Mouse (Mus musculus): ENCODE data around the gene Ifit1. TPM values are rescaled to one million over a fixed set of nuclear protein-coding genes. Genes with fewer than 3 reads are reported as not detected.
"Not testable (repeated sequence)": the region's sequence is repeated elsewhere in the genome, so short reads cannot be mapped to it uniquely, and the experiment has no call there.

Gene Ifit1
- total RNA-seq (2017) = 5.9 and 15.4 TPM in 2 replicates

DNA sequence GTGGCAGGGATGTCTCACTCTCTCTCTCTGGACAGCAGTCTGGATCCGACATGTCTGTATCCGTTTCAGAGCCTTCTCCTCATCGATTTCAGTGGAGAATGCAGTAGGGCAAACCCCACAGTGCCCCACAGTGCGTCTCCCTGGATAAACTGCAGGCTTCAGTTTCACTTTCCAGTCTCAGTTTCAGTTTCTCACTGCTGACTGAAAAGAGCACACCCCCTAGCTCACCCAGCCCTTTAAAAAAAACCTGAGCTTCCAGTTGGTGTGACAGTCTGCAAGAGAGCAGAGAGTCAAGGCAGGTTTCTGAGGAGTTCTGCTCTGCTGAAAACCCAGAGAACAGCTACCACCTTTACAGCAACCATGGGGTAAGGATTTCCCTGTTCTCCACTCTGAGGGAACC, at the start of gene Ifit1, which contains the start of gene Ifit1bl2:
Gene Ifit1, plus strand, starts transcription at position 249 of the 400 bp plus-strand sequence.
Gene Ifit1bl2, minus strand, starts transcription at position 121 of the 400 bp plus-strand sequence.
- ATAC-seq (replicated peaks in 1 of 2; ENCODE audit: insufficient read depth in 1 of 2, low FRiP score in 2 of 2, low TSS enrichment in 1 of 2, low read depth in 1 of 2, poor library complexity in 2 of 2, severe bottlenecking in 2 of 2) = peak; percentile 92 to 93

DNA sequence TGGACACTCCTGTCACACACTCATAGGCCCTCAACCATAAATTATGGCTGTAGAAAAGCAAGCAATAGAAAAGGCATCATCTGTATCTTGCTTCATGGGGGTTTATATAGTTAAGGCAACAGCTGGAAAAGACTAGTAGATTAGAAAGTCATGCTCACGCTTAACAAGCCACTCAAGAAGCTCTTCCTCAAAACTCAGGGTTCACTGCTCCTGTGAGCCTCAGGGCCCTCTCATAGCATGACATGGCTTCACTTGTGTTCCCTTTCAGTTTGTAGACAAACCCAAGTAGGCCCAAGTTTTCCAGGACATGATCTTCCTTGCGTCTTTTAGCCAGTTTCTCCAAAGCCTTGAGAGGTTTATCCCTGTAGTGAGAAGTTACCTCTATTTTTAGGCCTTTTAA, 47.2 kb upstream of the Ifit1 start:
- no peak for ATAC-seq (replicated peaks in 1 of 2; ENCODE audit: insufficient read depth in 1 of 2, low FRiP score in 2 of 2, low TSS enrichment in 1 of 2, low read depth in 1 of 2, poor library complexity in 2 of 2, severe bottlenecking in 2 of 2)

DNA sequence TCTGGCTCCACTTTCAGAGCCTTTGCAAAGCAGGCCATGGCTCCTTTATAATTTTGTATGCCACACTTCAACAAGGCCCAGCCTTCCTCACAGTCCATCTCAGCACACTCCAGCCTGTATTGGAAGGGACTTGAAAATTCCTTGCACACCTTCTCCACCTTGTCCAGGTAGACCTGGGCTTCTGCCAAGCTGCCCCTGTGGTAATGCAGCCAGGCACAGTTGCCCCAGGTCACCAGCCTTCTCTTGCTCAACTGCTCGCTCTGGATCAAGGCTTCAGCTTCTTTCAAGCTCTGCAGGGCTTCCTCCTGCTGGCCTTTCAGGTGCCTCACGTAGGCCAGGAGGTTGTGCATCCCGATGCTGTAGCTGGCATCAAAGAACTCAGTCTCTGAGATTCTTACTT, 46.1 kb upstream of the Ifit1 start:
- not testable (repeated sequence) for ATAC-seq (replicated peaks in 1 of 2; ENCODE audit: insufficient read depth in 1 of 2, low FRiP score in 2 of 2, low TSS enrichment in 1 of 2, low read depth in 1 of 2, poor library complexity in 2 of 2, severe bottlenecking in 2 of 2)

DNA sequence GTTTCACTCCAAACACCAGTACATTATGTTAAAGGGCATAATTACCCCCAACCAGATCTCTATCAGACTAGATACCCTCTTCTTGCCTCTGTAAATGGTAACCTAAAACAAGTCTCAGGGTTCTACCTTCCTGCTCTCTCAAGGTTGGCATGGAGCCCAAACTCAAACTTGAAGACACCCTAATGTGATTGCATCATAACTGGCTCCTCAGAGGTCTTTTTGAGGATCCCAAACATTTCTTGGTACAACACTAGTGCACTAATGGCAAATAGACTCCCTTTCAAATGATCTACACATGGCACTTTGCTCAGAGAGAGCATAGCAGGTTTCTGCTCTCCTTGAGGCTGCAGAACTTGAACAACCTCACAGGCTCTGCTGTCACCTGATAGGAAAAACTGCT, 43.9 kb upstream of the Ifit1 start:
- no peak for ATAC-seq (replicated peaks in 1 of 2; ENCODE audit: insufficient read depth in 1 of 2, low FRiP score in 2 of 2, low TSS enrichment in 1 of 2, low read depth in 1 of 2, poor library complexity in 2 of 2, severe bottlenecking in 2 of 2)

DNA sequence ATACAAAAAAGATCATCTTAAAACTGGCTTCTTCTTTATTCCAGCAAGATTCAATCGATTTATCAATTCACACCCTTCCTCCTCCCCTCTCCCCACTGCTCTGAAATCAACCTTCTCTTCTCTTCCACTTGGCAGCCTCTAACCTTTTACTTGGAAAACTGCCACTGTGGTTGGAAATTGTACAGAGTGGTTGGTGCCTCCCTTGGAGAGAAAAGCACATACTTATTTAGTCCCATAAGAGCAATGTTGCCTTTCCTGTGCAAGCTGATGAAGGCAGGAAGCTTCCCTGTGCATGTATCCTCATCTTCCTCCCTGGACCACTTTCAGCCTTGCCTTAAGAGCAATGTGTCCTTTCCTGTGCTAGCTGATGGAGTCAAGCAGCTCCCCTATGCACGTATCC, 42.3 kb upstream of the Ifit1 start:
- peak; percentile 44 to 58; a peak in 2 of 4 replicates for ATAC-seq (replicated peaks in 1 of 2; ENCODE audit: insufficient read depth in 1 of 2, low FRiP score in 2 of 2, low TSS enrichment in 1 of 2, low read depth in 1 of 2, poor library complexity in 2 of 2, severe bottlenecking in 2 of 2)

DNA sequence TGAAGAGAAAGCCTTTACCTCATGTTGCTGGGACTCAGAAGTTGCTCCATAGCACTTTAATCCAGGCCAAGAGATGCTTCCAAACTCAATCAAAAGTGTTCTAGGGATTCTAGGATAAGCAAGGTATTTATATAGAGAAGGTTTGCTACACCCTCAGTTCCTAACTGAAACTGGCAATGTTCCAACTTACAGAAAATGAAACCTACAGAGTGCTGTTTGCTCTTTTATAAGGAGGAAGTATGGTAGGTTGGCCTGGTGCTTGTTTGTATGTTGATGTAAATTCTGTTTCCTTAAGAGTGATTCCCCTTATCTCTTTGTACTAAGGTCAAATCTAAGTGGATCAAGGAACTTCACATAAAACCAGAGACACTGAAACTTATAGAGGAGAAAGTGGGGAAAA, 41.4 kb upstream of the Ifit1 start:
- peak in 1 of 2 experiments; percentile 24; a peak in 1 of 4 replicates for ATAC-seq (replicated peaks in 1 of 2; ENCODE audit: insufficient read depth in 1 of 2, low FRiP score in 2 of 2, low TSS enrichment in 1 of 2, low read depth in 1 of 2, poor library complexity in 2 of 2, severe bottlenecking in 2 of 2)

DNA sequence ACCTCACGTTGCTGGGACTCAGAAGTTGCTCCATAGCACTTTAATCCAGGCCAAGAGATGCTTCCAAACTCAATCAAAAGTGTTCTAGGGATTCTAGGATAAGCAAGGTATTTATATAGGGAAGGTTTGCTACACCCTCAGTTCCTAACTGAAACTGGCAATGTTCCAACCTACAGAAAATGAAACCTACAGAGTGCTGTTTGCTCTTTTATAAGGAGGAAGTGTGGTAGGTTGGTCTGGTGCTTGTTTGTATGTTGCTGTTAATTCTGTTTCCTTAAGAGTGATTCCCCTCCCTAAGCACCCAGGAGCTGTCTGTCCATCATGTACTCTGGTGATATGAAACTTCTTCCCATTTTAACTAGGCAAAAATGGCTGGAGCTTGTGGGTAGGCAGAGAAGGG, 38.8 kb upstream of the Ifit1 start, which contains the start of gene Ifit1bl1:
Gene Ifit1bl1, minus strand, starts transcription at position 69 of the 400 bp plus-strand sequence.
- peak; percentile 31 to 48; a peak in 1 of 4 replicates for ATAC-seq (replicated peaks in 1 of 2; ENCODE audit: insufficient read depth in 1 of 2, low FRiP score in 2 of 2, low TSS enrichment in 1 of 2, low read depth in 1 of 2, poor library complexity in 2 of 2, severe bottlenecking in 2 of 2)

DNA sequence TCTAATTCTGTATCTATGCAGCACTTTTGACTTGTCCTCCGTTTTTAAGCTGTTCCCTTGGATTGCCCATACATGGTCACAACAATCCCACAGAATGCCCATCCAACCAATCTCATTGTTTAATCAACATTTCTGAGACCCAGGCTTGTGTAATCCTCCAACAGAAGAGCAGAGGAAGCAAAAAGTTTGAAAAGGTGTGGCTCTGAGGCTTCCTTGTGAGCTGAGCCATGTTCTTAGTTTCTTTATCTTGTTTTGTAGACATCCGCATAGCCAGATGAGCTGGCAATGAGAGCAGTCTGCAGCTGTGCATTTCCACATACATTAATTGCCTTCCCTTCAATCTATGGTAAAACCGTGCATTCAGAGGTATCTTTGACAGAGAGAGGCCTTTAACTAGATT, 35.2 kb upstream of the Ifit1 start:
- ATAC-seq (replicated peaks in 1 of 2; ENCODE audit: insufficient read depth in 1 of 2, low FRiP score in 2 of 2, low TSS enrichment in 1 of 2, low read depth in 1 of 2, poor library complexity in 2 of 2, severe bottlenecking in 2 of 2) = no peak

DNA sequence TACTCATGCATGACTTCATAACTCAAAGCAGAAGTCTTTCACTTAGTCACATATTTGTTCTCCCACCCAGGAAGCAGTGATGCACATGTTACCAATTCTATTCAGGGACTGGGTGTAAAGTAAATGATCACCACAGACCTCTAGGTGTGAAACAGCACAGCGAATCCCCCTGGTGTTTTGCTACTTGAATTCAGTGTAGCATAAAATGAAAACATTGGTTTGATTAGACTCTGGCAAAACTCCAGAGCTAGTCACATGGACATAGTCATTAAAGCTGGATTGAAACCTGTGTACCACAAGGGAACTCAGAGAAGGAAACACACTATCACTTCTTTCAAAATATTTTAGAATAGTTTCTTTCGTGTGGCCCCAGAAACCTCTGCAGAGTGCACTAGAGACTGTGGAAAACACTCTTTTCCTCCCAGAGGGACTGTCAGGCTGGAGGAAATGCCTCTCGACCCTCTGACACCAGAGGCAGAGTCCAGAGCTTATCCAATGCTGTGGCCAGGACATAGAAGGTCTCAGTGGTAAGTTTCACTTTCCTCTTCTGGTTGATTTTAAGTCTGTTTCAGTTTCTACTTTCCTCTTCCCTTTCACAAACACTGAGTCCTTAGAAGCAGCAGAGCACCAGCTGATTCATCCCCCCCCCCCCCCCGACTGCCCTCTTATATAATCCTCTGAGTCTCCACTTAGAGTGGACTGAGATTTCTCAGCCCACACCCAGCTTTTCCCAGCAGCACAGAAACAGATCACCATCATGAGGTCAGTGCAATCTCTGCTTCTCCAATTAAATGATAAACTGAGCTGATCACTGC, 33.2 kb upstream of the Ifit1 start, which contains the start of gene Ifit3b:
Gene Ifit3b, plus strand, starts transcription at position 734 of the 815 bp plus-strand sequence.
- ATAC-seq (replicated peaks in 1 of 2; ENCODE audit: insufficient read depth in 1 of 2, low FRiP score in 2 of 2, low TSS enrichment in 1 of 2, low read depth in 1 of 2, poor library complexity in 2 of 2, severe bottlenecking in 2 of 2) = peak; percentile 86 to 89

DNA sequence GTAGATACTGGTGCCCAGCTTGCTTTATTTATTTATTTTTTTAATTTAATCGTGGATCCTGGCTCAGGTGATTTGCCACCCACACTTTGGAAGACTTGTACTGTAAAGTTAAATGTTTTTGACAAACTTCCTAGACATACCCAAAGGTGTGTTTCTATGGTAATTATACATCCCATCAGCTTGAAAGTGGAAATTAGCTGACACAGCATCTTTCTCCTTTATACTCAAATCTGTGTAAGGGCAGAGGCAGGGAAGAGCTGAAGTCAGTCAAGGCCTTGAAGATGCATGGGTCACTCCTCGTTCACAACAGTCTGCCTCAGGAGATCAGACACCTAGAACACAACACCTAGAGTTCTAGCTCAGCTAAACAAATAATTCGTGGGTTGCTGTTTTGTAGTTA, 30.6 kb upstream of the Ifit1 start:
- not testable (repeated sequence) for ATAC-seq (replicated peaks in 1 of 2; ENCODE audit: insufficient read depth in 1 of 2, low FRiP score in 2 of 2, low TSS enrichment in 1 of 2, low read depth in 1 of 2, poor library complexity in 2 of 2, severe bottlenecking in 2 of 2)

DNA sequence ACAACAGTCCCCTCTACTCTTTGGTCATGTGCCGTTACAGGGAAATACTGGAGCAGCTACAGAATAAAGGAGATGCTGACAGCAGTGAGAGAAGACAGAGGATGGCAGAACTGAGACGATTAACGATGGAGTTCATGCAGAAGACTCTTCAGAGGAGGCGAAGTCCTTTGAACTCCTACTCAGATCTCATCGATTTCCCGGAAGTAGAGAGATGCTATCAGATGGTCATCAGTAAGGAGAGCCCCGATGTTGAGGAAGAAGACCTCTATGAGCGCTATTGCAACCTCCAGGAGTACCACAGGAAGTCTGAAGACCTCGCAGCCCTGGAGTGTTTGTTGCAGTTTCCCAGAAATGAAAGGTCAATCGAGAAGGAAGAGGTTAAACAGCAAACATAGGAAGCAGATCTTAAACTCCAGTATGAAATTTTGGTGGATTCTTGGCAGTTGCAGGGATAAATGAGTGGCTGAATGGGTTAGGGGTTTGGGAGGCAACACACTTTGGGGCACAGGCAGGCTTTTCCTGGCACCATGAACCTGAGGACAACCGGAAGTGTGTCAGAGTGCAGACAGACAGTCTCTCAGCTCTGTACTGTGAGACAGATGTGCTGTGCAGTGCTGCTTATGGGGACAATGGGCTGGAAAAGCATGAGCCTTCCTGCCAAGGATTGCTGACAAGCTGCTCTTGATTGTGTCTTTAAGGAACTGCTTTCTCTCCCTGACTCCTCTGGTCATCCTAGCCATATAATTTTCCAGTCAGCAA, 28.2 kb upstream of the Ifit1 start:
- not testable (repeated sequence) for ATAC-seq (replicated peaks in 1 of 2; ENCODE audit: insufficient read depth in 1 of 2, low FRiP score in 2 of 2, low TSS enrichment in 1 of 2, low read depth in 1 of 2, poor library complexity in 2 of 2, severe bottlenecking in 2 of 2)

DNA sequence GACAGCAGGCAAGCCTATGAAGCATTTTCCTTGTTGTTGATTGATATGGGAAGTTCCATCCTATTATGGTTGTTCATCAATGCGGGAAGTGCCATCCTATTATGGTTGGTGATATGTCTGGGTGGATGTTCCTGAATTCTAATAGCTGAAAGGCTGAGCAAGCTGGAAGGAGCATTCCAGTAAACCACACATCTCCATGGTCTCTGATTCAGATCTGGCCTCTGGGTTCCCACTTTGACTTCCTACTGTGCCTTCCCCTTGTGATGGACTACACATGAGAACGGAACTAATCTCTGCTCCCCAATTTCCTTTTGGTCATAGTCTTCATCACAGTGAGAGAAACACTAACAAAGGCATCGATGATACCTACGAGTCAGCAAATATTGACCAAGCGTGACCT, 19.8 kb upstream of the Ifit1 start:
- ATAC-seq (replicated peaks in 1 of 2; ENCODE audit: insufficient read depth in 1 of 2, low FRiP score in 2 of 2, low TSS enrichment in 1 of 2, low read depth in 1 of 2, poor library complexity in 2 of 2, severe bottlenecking in 2 of 2) = no peak

DNA sequence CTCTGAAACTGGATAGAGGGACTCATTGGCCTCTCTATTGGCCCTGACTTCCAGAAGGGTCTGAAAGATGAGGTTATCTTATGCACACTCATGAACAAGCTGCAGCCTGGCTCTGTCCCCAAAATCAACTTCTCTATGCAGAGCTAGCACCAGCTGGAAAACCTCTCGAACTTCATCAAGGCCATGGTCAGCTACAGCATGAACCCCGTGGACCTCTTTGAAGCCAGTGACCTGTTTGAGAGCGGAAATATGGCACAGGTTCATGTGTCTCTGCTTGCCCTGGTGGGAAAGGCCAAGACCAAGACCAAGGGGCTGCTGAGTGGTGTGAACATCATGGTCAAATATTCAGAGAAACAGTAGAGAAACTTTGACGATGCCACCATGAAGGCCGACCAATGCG, 16.9 kb upstream of the Ifit1 start:
- ATAC-seq (replicated peaks in 1 of 2; ENCODE audit: insufficient read depth in 1 of 2, low FRiP score in 2 of 2, low TSS enrichment in 1 of 2, low read depth in 1 of 2, poor library complexity in 2 of 2, severe bottlenecking in 2 of 2) = no peak

DNA sequence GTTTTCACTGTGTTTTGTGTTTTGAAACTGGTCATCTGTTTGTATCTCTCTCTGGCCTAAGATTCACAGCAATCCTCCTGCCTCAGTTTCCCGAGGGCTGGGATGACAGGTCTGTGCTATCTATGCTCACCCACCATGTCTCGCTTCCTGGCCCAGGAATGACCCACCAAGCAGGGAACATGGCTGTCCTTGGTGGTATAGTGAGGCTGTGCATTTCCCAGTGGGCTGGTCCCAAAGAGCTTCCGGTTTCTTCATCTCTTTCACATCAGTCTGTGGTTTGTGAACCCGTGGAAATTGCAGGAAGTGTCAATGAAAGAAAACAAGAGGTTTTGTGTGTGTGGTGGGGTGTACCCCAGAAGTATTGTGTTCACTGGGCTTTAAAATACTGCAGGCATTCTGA, 16.0 kb upstream of the Ifit1 start:
- ATAC-seq (replicated peaks in 1 of 2; ENCODE audit: insufficient read depth in 1 of 2, low FRiP score in 2 of 2, low TSS enrichment in 1 of 2, low read depth in 1 of 2, poor library complexity in 2 of 2, severe bottlenecking in 2 of 2) = peak in 1 of 2 experiments; percentile 66; a peak in 1 of 4 replicates

DNA sequence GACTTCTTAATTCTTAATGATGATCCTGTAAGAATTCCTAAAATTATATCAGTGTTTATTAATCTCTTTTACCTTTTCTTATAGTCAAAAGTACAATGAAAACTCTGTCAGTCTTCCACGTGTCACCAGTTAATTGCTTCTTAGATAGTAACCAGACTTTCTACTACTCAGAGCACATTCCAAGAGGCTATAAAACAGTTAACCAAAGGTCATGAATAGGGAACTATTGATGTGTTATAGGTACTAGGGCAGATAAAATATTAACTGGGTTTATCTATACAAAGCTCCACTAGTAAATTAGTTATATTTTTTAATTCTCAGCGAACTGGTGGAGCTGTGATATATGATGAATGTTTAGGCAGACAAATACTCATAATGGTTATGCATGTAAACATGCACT, 13.2 kb upstream of the Ifit1 start:
- ATAC-seq (replicated peaks in 1 of 2; ENCODE audit: insufficient read depth in 1 of 2, low FRiP score in 2 of 2, low TSS enrichment in 1 of 2, low read depth in 1 of 2, poor library complexity in 2 of 2, severe bottlenecking in 2 of 2) = no peak

DNA sequence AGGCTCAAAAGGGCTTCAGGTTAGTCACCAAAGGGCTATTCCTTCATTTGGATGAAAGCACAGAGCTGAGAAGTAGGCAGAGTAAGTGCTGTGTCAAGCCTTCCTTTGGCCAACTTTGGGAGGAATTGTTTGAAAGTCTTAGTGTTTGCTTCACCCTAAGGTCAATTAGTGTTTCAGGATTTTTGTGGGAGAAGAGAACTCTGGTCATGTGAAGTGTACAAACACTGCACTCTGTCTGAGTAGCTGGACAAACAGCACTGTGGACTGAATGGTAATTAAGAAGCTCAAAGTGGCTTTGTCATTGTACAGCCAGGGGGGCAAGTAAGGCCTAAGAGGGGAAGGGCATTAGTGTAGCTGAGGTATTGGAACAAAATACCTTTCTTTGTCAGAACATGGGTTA, 9.2 kb upstream of the Ifit1 start:
- ATAC-seq (replicated peaks in 1 of 2; ENCODE audit: insufficient read depth in 1 of 2, low FRiP score in 2 of 2, low TSS enrichment in 1 of 2, low read depth in 1 of 2, poor library complexity in 2 of 2, severe bottlenecking in 2 of 2) = no peak

DNA sequence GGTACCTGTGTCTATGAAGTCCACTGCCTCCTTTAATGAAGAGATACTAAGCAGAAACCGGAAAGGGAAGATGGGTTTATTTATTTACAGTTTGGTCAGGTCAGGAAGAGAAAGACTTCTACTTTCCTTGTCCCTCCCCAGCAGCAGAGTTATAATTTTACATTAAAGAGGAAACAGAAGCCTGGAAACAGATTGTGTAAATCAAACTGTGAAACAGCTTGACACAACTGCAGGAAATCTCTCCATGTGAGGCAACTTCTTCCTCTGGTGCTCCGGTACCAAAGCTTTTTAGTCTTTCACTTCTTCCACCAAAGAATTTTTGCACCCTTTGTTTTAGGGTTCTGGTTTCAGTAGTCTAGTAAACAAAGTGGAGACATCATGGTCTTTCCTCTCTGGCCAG, 7.2 kb upstream of the Ifit1 start:
- peak in 1 of 2 experiments; percentile 75; a peak in 1 of 4 replicates for ATAC-seq (replicated peaks in 1 of 2; ENCODE audit: insufficient read depth in 1 of 2, low FRiP score in 2 of 2, low TSS enrichment in 1 of 2, low read depth in 1 of 2, poor library complexity in 2 of 2, severe bottlenecking in 2 of 2)

DNA sequence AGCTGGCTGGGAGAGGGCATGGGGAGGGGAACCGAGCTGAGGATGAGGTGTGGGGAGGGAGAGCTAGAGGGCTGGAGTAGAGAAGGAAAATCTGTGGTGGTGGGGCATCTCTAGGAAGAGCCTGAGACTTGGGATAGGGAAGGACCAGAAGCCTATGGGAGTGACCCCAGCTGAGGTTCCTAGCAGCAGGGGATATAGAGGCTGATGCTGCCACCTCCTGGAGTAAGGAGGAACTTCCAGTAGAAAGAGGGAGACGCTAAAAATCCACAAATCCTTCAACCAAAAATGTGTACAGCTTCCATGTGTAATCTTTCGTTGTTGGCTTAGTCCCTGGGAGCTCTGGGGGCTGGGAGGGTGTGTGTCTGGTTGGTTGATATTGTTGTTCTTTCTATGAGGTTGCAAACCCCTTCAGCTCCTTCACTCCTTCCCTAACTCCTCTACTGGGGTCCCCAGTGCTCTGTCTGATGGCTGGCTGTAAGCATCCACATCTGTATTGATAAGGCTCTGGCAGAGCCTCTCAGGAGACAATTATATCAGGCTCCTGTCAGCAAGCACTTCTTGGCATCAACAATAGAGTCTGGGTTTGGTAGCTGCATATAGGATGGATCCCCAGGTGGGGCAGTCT, 3.6 kb upstream of the Ifit1 start:
- peak; percentile 48 to 52; a peak in 1 of 4 replicates for ATAC-seq (replicated peaks in 1 of 2; ENCODE audit: insufficient read depth in 1 of 2, low FRiP score in 2 of 2, low TSS enrichment in 1 of 2, low read depth in 1 of 2, poor library complexity in 2 of 2, severe bottlenecking in 2 of 2)
